Mouse (Mus musculus): ENCODE data around the gene Hspb6.

- TF ChIP-seq CTCF (IDR thresholded peaks at IDR 0.05; ENCODE audit: control insufficient read depth, insufficient read depth, insufficient replicate concordance, low read depth, low read length) (no peak), POLR2A (IDR thresholded peaks at IDR 0.05; ENCODE audit: control insufficient read depth, low read depth, low read length) (no peak)
These were observed 6.0 kb downstream of the Hspb6 start for GRCm38 (mm10) chr7:30557901-30558514.

All from testis, adult 2 months (tissue).